Mouse (Mus musculus): ENCODE data around the gene Scn5a.

DNA sequence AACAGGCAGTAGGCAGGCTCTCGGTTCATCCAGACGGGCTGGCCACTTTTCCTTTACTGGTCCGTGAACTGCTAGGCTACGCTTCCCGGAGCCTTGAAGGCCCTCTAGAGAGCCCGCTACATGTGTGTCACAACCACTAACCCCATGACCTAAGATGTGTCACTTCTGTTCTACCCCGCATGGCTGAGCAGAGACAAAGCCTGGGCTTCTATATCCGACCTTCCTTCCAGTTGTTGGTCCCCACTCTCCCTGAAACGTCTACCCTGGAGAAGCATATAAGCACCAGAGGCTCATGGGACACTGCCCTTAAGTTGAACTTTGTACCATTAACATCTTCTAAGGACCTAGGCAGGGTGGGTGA is 80.6 kb downstream of the Scn5a start:
- no peak for TF ChIP-seq CTCF (IDR thresholded peaks at IDR 0.05; ENCODE audit: borderline replicate concordance, insufficient read depth, low read depth, low read length)
- TF ChIP-seq POLR2A (IDR thresholded peaks at IDR 0.05; ENCODE audit: borderline replicate concordance, insufficient read depth, low read length) = no peak
